Mouse (Mus musculus) heart, postnatal 36 days (tissue): ENCODE results near the gene Syvn1. TPM values are rescaled to one million over a fixed set of nuclear protein-coding genes. Genes with fewer than 3 reads are reported as not detected.

Source experiments
- DNase-seq, 2 experiments: peaks; one replicate each; pipeline ENCODE4 v3.0.0; 2021 to 2022
- intact Hi-C: fragments of 180-260 bp; cut with DNase I; formaldehyde crosslinking; loops from one replicate; pipeline ENCODE4 v1.15.1; 2025
- microRNA-seq, 2 experiments: library from miRNA; unstranded; fragments of <30 nt; microRNA quantifications; one replicate each; pipeline ENCODE4 v1.2.0; 2021; ENCODE audit warnings: borderline number of aligned reads in 2 of 2
- total RNA-seq, 2 experiments: library from RNA; stranded (reverse); gene quantifications; 2 replicates each; pipeline ENCODE4 v1.2.3; 2021

Gene Syvn1
- total RNA-seq, 2 experiments from 2014 or later, result 19.4 to 26.4 TPM

DNA sequence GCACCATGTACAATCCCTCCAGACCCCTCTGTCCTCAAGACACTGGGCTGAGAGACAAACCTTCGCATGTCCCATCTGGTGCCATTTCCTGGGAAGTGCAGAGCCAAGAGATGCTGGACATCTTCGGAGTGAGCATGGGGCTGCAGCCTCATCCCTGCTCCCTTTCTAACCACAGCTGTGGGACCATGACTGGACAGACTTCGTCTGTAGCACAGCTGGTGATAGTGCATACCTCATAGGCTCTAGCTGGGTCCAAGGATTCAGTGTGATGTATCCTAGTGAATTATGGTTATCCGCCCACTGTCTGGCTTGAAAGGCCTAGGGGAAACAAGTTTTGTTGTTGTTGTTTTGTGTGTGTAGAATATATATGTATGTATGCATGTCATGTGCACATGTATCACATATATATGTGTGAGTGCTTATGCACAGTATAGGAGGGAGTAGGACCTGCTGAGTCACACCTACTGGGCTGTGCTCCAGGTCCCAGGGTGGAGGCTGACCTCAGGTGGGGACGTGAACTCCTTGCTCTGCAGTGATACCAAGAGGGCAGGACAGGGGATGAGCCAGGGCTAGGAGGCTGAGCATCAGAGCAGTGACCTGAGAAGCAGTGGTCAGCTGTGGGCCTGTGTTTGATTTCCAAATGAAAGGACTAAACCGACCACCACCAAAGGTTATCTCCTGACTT, 55.9 kb downstream of the Syvn1 start:
- DNase-seq, result no peak
- intact Hi-C loops, result no loop called here

Small RNAs within 50 kb of the gene (microRNA-seq; reads per million reads assigned to microRNA genes)
- 0 reads per million in 2 experiments for gene Mir6988

Other genes starting within 250 kb of the Syvn1 start
- gene Frmd8, start 171.3 kb upstream of the Syvn1 start, total RNA-seq, result 10 to 100 TPM; 11.4 to 11.7 TPM
- 1 to 10 TPM; 3.4 to 4.2 TPM for gene Slc25a45, start 168.8 kb upstream of the Syvn1 start, total RNA-seq
- under 1 TPM; 0.57 to 0.64 TPM for gene Tigd3, start 152.4 kb upstream of the Syvn1 start, total RNA-seq
- gene Dpf2, start 133.6 kb upstream of the Syvn1 start, total RNA-seq, result 10 to 100 TPM; 75.8 to 96.2 TPM
- gene Cdc42ep2, start 121.8 kb upstream of the Syvn1 start, total RNA-seq, result 1 to 10 TPM; 9.3 to 9.5 TPM
- gene Pola2, start 82.4 kb upstream of the Syvn1 start, total RNA-seq, result 10 to 100 TPM; 10.6 to 10.9 TPM
- gene Slc22a20, start 60.4 kb upstream of the Syvn1 start, total RNA-seq, result not detected
- gene Capn1, start 30.7 kb upstream of the Syvn1 start, total RNA-seq, result 10 to 100 TPM; 34.7 to 35.2 TPM
- gene Mrpl49, start 11.2 kb downstream of the Syvn1 start, total RNA-seq, result 10 to 100 TPM; 36.2 to 39.7 TPM
- 100 to 1,000 TPM; 556 to 559 TPM for gene Fau, start 11.3 kb downstream of the Syvn1 start, total RNA-seq
- gene Znhit2, start 14.6 kb downstream of the Syvn1 start, total RNA-seq, result 10 to 100 TPM; 11.3 to 11.5 TPM
- 1 to 10 TPM; 3.0 to 3.7 TPM for gene Tm7sf2, start 21.8 kb downstream of the Syvn1 start, total RNA-seq
- 10 to 100 TPM; 23.9 to 25.0 TPM for gene Vps51, start 30.7 kb downstream of the Syvn1 start, total RNA-seq
- not detected for gene Tmem262, start 33.5 kb downstream of the Syvn1 start, total RNA-seq
- not detected for gene Gm28374, start 35.7 kb downstream of the Syvn1 start, total RNA-seq
- gene Zfpl1, start 38.4 kb downstream of the Syvn1 start, total RNA-seq, result 10 to 100 TPM; 17.0 to 17.9 TPM
- gene Cdca5, start 38.4 kb downstream of the Syvn1 start, total RNA-seq, result under 1 TPM; 0.19 TPM
- gene AC131692.1, start 47.8 kb downstream of the Syvn1 start, total RNA-seq, result not detected
- not detected for gene Naaladl1, start 59.2 kb downstream of the Syvn1 start, total RNA-seq
- 1 to 10 TPM; 8.5 to 8.8 TPM for gene Sac3d1, start 72.1 kb downstream of the Syvn1 start, total RNA-seq
- gene Snx15, start 81.7 kb downstream of the Syvn1 start, total RNA-seq, result 10 to 100 TPM; 12.8 to 13.3 TPM
- gene Batf2, start 94.4 kb downstream of the Syvn1 start, total RNA-seq, result under 1 TPM; 0.69 to 0.89 TPM
- 10 to 100 TPM; 57.7 to 67.5 TPM for gene Arl2, start 95.0 kb downstream of the Syvn1 start, total RNA-seq
- not detected for gene Majin, start 137.8 kb downstream of the Syvn1 start, total RNA-seq
- not detected for gene Gpha2, start 179.8 kb downstream of the Syvn1 start, total RNA-seq
- gene Ppp2r5b, start 189.3 kb downstream of the Syvn1 start, total RNA-seq, result 10 to 100 TPM; 34.5 to 35.3 TPM
- 10 to 100 TPM; 24.5 to 25.9 TPM for gene Atg2a, start 195.1 kb downstream of the Syvn1 start, total RNA-seq
- gene Ehd1, start 230.1 kb downstream of the Syvn1 start, total RNA-seq, result 100 to 1,000 TPM; 105 to 151 TPM